ENCODE assay signal across 12 mouse cellular contexts in genomic region chr17:34251666-34252065, GRCm38 (mm10). TPM values are rescaled to one million over a fixed set of nuclear protein-coding genes. Genes with fewer than 3 reads are reported as not detected.
A peak's percentile ranks its signal among the peaks of the same experiment; 100 is the strongest.
DNase-seq lines count a peak whose midpoint lies in the region; ATAC-seq and TF ChIP-seq lines count a peak whose summit lies in the region.
"Had no signal": no experiment of that assay in that cellular context is flagged by ENCODE, and none has a peak within 500 bp of the region (broad histone marks: within the 10 kb centered on the region; RNA-seq: fewer than 3 reads in every experiment).

No protein-coding gene starts in this region.

- H3K79me2 ChIP-seq in MEL (ENCODE audit: control insufficient read depth, insufficient read depth, low read length, poor library complexity) = no peaks in the 10 kb centered on the region

- peak; percentile 58 for TF ChIP-seq CTCF in intestine, postnatal 0 days (IDR thresholded peaks at IDR 0.05; ENCODE audit: low read depth)
- TF ChIP-seq CTCF in lung, adult 2 months (IDR thresholded peaks at IDR 0.05; ENCODE audit: insufficient read depth, low read length) = peak; percentile 30; the same call in 1 of the 2 replicates
- TF ChIP-seq CTCF in MEL (IDR thresholded peaks at IDR 0.05 in 2 of 3, conservative IDR thresholded peaks at IDR 0.05 in 1 of 3; ENCODE audit: control insufficient read depth in 1 of 3, insufficient read depth in 1 of 3, low read depth in 2 of 3, low read length in 3 of 3, poor library complexity in 1 of 3, severe bottlenecking in 1 of 3) = peak in 2 of 3 experiments; percentile 26 to 37; a peak in 4 of 6 replicates
- TF ChIP-seq CTCF in liver, postnatal 0 days (IDR thresholded peaks at IDR 0.05; ENCODE audit: low read depth) = peak; percentile 36; the same call in 1 of the 2 replicates

- H3K36me3 ChIP-seq in intestine, postnatal 0 days (ENCODE audit: control insufficient read depth, insufficient read depth) = no peaks in the 10 kb centered on the region
- H3K36me3 ChIP-seq in intestine, embryonic 16.5 days (ENCODE audit: control insufficient read depth, insufficient read depth, low read length) = no peaks in the 10 kb centered on the region
- H3K36me3 ChIP-seq in MEL (ENCODE audit: control insufficient read depth in 1 of 2, insufficient read depth in 2 of 2, low read length in 2 of 2) = no peaks in the 10 kb centered on the region
- no peaks in the 10 kb centered on the region for H3K36me3 ChIP-seq in liver, postnatal 0 days (replicated peaks; ENCODE audit: insufficient read depth, low read length)
- H3K36me3 ChIP-seq: embryonic facial prominence, embryonic 10.5 days; liver, embryonic 15.5 days had no signal

- no peak overlapping the region for H3K27ac ChIP-seq in intestine, postnatal 0 days (ENCODE audit: low read depth, low read length)
- no peak overlapping the region for H3K27ac ChIP-seq in intestine, embryonic 16.5 days (ENCODE audit: low read length)
- no peak overlapping the region for H3K27ac ChIP-seq in MEL (ENCODE audit: control insufficient read depth, low read depth, low read length)
- no peak overlapping the region for H3K27ac ChIP-seq in liver, postnatal 0 days (ENCODE audit: low read depth)
- H3K27ac ChIP-seq: embryonic facial prominence, embryonic 10.5 days; liver, embryonic 15.5 days had no signal

- ATAC-seq in intestine, postnatal 0 days = no peak
- no peak for ATAC-seq in intestine, embryonic 16.5 days
- ATAC-seq in liver, postnatal 0 days = no peak
- no peak for ATAC-seq in inflammation-experienced regulatory T-cells, adult 6 months

- DNase-seq in lung, adult 2 months = peak; percentile 4
- DNase-seq in lung, postnatal 25 days (ENCODE audit: low spot score) = no peak
- DNase-seq in MEL (ENCODE audit: low read depth, low spot score) = no peak
- no peak for DNase-seq in liver, postnatal 0 days
- DNase-seq in urinary bladder, postnatal 4 days (ENCODE audit: low spot score in 2 of 2) = no peak
- DNase-seq: cerebellum, adult 8-10 months; heart, postnatal 4 days had no signal

- peak; percentile 16 for TF ChIP-seq RAD21 in MEL (IDR thresholded peaks at IDR 0.05; ENCODE audit: low read depth, low read length)

- no peak for TF ChIP-seq EP300 in MEL (IDR thresholded peaks at IDR 0.05; ENCODE audit: low read depth in 1 of 2, low read length in 2 of 2)
- no peak for TF ChIP-seq EP300 in liver, postnatal 0 days (IDR thresholded peaks at IDR 0.05; ENCODE audit: low read depth)

- H3K4me1 ChIP-seq in intestine, postnatal 0 days (replicated peaks; ENCODE audit: control insufficient read depth, insufficient read depth, low read length) = no peaks in the 10 kb centered on the region
- H3K4me1 ChIP-seq in intestine, embryonic 16.5 days (ENCODE audit: control insufficient read depth, insufficient read depth, low read length) = no peaks in the 10 kb centered on the region
- H3K4me1 ChIP-seq in lung, adult 2 months (ENCODE audit: control insufficient read depth, insufficient read depth, low read length) = no peaks in the 10 kb centered on the region
- no peaks in the 10 kb centered on the region for H3K4me1 ChIP-seq in MEL (ENCODE audit: control insufficient read depth in 1 of 2, insufficient read depth in 2 of 2, low read length in 2 of 2)
- no peaks in the 10 kb centered on the region for H3K4me1 ChIP-seq in liver, postnatal 0 days (ENCODE audit: insufficient read depth)
- H3K4me1 ChIP-seq: embryonic facial prominence, embryonic 10.5 days; liver, embryonic 15.5 days had no signal

- H3K4me3 ChIP-seq in intestine, postnatal 0 days (ENCODE audit: low read depth, low read length) = no peak overlapping the region
- H3K4me3 ChIP-seq in intestine, embryonic 16.5 days (ENCODE audit: low read length) = no peak overlapping the region
- H3K4me3 ChIP-seq in lung, adult 2 months (replicated peaks; ENCODE audit: extremely low read depth, low read depth, low read length) = no peak overlapping the region
- no peak overlapping the region for H3K4me3 ChIP-seq in MEL (ENCODE audit: control insufficient read depth in 1 of 2, insufficient read depth in 1 of 2, low read depth in 2 of 2, low read length in 2 of 2)
- H3K4me3 ChIP-seq in liver, postnatal 0 days (ENCODE audit: low read depth, low read length) = no peak overlapping the region
- H3K4me3 ChIP-seq: embryonic facial prominence, embryonic 10.5 days; liver, embryonic 15.5 days had no signal

- H3K9me3 ChIP-seq in intestine, postnatal 0 days (ENCODE audit: control insufficient read depth) = no peaks in the 10 kb centered on the region
- H3K9me3 ChIP-seq in intestine, embryonic 16.5 days (ENCODE audit: control insufficient read depth, low read length) = no peaks in the 10 kb centered on the region
- H3K9me3 ChIP-seq in MEL (replicated peaks; ENCODE audit: insufficient read depth, low read length) = no peaks in the 10 kb centered on the region
- H3K9me3 ChIP-seq in liver, postnatal 0 days (ENCODE audit: low read length) = no peaks in the 10 kb centered on the region
- H3K9me3 ChIP-seq: embryonic facial prominence, embryonic 10.5 days; liver, embryonic 15.5 days had no signal

- no peak overlapping the region for H3K4me2 ChIP-seq in intestine, postnatal 0 days (replicated peaks; ENCODE audit: low read depth)
- H3K4me2 ChIP-seq in intestine, embryonic 16.5 days (ENCODE audit: low read depth, low read length) = no peak overlapping the region
- no peak overlapping the region for H3K4me2 ChIP-seq in liver, postnatal 0 days (ENCODE audit: low read depth, low read length)
- H3K4me2 ChIP-seq: liver, embryonic 15.5 days had no signal

- no peak overlapping the region for H3K9ac ChIP-seq in intestine, postnatal 0 days (ENCODE audit: low read depth, low read length)
- H3K9ac ChIP-seq in intestine, embryonic 16.5 days (ENCODE audit: low read depth, low read length) = no peak overlapping the region
- H3K9ac ChIP-seq in MEL (ENCODE audit: control insufficient read depth, low read depth, low read length, poor library complexity, severe bottlenecking) = no peak overlapping the region
- no peak overlapping the region for H3K9ac ChIP-seq in liver, postnatal 0 days (replicated peaks)
- H3K9ac ChIP-seq: liver, embryonic 15.5 days had no signal

- 50% methylated on average over 4 of the region's 4 CpGs for WGBS in intestine, postnatal 0 days
- 51% methylated on average over 4 of the region's 4 CpGs for WGBS in intestine, embryonic 16.5 days
- WGBS in lung, adult 2 months = 65% methylated on average over 4 of the region's 4 CpGs
- 80% methylated on average over 4 of the region's 4 CpGs for WGBS in liver, postnatal 0 days (ENCODE audit: insufficient replicate concordance)

- H3K27me3 ChIP-seq in intestine, postnatal 0 days (replicated peaks; ENCODE audit: control insufficient read depth, insufficient read depth, low read length) = peaks cover 2% of the 10 kb centered on the region; the same call in 1 of the 2 replicates
- peaks cover 2% of the 10 kb centered on the region; the same call in 1 of the 2 replicates for H3K27me3 ChIP-seq in intestine, embryonic 16.5 days (replicated peaks; ENCODE audit: control insufficient read depth, insufficient read depth, low read length)
- H3K27me3 ChIP-seq in MEL (ENCODE audit: control insufficient read depth in 1 of 2, insufficient read depth in 2 of 2, low read length in 2 of 2) = peaks cover 5 to 11% of the 10 kb centered on the region in 2 experiments
- H3K27me3 ChIP-seq in liver, postnatal 0 days (ENCODE audit: insufficient read depth, low read length) = no peaks in the 10 kb centered on the region

- no peak for TF ChIP-seq POLR2A in lung, adult 2 months (IDR thresholded peaks at IDR 0.05; ENCODE audit: borderline replicate concordance, extremely low read depth, low read depth, low read length)
- TF ChIP-seq POLR2A in MEL (IDR thresholded peaks at IDR 0.05; ENCODE audit: control insufficient read depth in 1 of 2, insufficient read depth in 1 of 2, low read depth in 1 of 2, low read length in 2 of 2, poor library complexity in 1 of 2) = no peak

RNA-seq across cellular contexts. Expression of gene H2-Ab1, which starts 5.8 kb away (rescaled TPM):
- 53.8 and 53.9 TPM in 2 replicates for polyA plus RNA-seq in intestine, postnatal 0 days (2015; fragmentation: Nextera tagmentation; extraction: Ambion mirVana)
- polyA plus RNA-seq in intestine, embryonic 16.5 days (2015; fragmentation: Nextera tagmentation; extraction: Ambion mirVana) = 28.5 and 30.9 TPM in 2 replicates
- 1,370 and 1,736 TPM in 2 replicates for polyA plus RNA-seq in lung, adult 2 months (2012; rRNA removed)
- total RNA-seq in MEL (2012; rRNA removed) = not detected in 2 replicates
- not detected for polyA plus RNA-seq in MEL (2012; ENCODE audit: insufficient read depth in 1 of 2, insufficient read length in 2 of 2, low read depth in 1 of 2, low replicate concordance in 2 of 2, missing spikeins in 1 of 2)
- polyA plus RNA-seq in liver, postnatal 0 days (2015; fragmentation: Nextera tagmentation; extraction: Ambion mirVana) = 22.7 and 24.9 TPM in 2 replicates
- polyA plus RNA-seq in inflammation-experienced regulatory T-cells, adult 6 months (2017; shearing (Covaris generic)) = 10 to 100 TPM in 2 of 3 experiments, 1 to 10 TPM in 1; 4.3 to 76.2 (median 34.9) TPM

RNA-seq across cellular contexts. Expression of gene H2-Ob, which starts 13.0 kb away (rescaled TPM):
- 0.17 and 0.30 TPM in 2 replicates for polyA plus RNA-seq in intestine, postnatal 0 days (2015; fragmentation: Nextera tagmentation; extraction: Ambion mirVana)
- 0.15 and 0.21 TPM in 2 replicates for polyA plus RNA-seq in intestine, embryonic 16.5 days (2015; fragmentation: Nextera tagmentation; extraction: Ambion mirVana)
- 18.8 and 34.6 TPM in 2 replicates for polyA plus RNA-seq in lung, adult 2 months (2012; rRNA removed)
- total RNA-seq in MEL (2012; rRNA removed) = 0.75 and 0.81 TPM in 2 replicates
- polyA plus RNA-seq in MEL (2012; ENCODE audit: insufficient read depth in 1 of 2, insufficient read length in 2 of 2, low read depth in 1 of 2, low replicate concordance in 2 of 2, missing spikeins in 1 of 2) = 1 to 10 TPM in 1 of 2 experiments, not detected in 1; 2.0 TPM
- 1.1 and 1.2 TPM in 2 replicates for polyA plus RNA-seq in liver, postnatal 0 days (2015; fragmentation: Nextera tagmentation; extraction: Ambion mirVana)
- polyA plus RNA-seq in inflammation-experienced regulatory T-cells, adult 6 months (2017; shearing (Covaris generic)) = 10 to 100 TPM in 2 of 3 experiments, 1 to 10 TPM in 1; 8.4 to 87.4 (median 63.4) TPM
- polyA plus RNA-seq: embryonic facial prominence, embryonic 10.5 days had no signal

RNA-seq across cellular contexts. Expression of gene H2-Aa, which starts 36.0 kb away (rescaled TPM):
- polyA plus RNA-seq in intestine, postnatal 0 days (2015; fragmentation: Nextera tagmentation; extraction: Ambion mirVana) = 35.8 and 41.2 TPM in 2 replicates
- 15.7 and 17.5 TPM in 2 replicates for polyA plus RNA-seq in intestine, embryonic 16.5 days (2015; fragmentation: Nextera tagmentation; extraction: Ambion mirVana)
- polyA plus RNA-seq in lung, adult 2 months (2012; rRNA removed) = 544 and 571 TPM in 2 replicates
- not detected in 2 replicates for total RNA-seq in MEL (2012; rRNA removed)
- polyA plus RNA-seq in MEL (2012; ENCODE audit: insufficient read depth in 1 of 2, insufficient read length in 2 of 2, low read depth in 1 of 2, low replicate concordance in 2 of 2, missing spikeins in 1 of 2) = not detected
- polyA plus RNA-seq in liver, postnatal 0 days (2015; fragmentation: Nextera tagmentation; extraction: Ambion mirVana) = 12.0 and 15.3 TPM in 2 replicates
- 10 to 100 TPM in 2 of 3 experiments, 1 to 10 TPM in 1; 9.3 to 75.1 (median 44.7) TPM for polyA plus RNA-seq in inflammation-experienced regulatory T-cells, adult 6 months (2017; shearing (Covaris generic))
- polyA plus RNA-seq: embryonic facial prominence, embryonic 10.5 days had no signal

RNA-seq across cellular contexts. Expression of gene Tap2, which starts 48.3 kb away (rescaled TPM):
- 11.2 and 13.0 TPM in 2 replicates for polyA plus RNA-seq in intestine, postnatal 0 days (2015; fragmentation: Nextera tagmentation; extraction: Ambion mirVana)
- polyA plus RNA-seq in intestine, embryonic 16.5 days (2015; fragmentation: Nextera tagmentation; extraction: Ambion mirVana) = 7.2 and 9.1 TPM in 2 replicates
- 68.8 and 70.9 TPM in 2 replicates for polyA plus RNA-seq in lung, adult 2 months (2012; rRNA removed)
- 40.3 and 48.5 TPM in 2 replicates for total RNA-seq in MEL (2012; rRNA removed)
- polyA plus RNA-seq in MEL (2012; ENCODE audit: insufficient read depth in 1 of 2, insufficient read length in 2 of 2, low read depth in 1 of 2, low replicate concordance in 2 of 2, missing spikeins in 1 of 2) = 10 to 100 TPM in 1 of 2 experiments, not detected in 1; 63.0 TPM
- 9.8 and 10.5 TPM in 2 replicates for polyA plus RNA-seq in liver, postnatal 0 days (2015; fragmentation: Nextera tagmentation; extraction: Ambion mirVana)
- polyA plus RNA-seq in inflammation-experienced regulatory T-cells, adult 6 months (2017; shearing (Covaris generic)) = 100 to 1,000 TPM in 2 of 3 experiments, 10 to 100 TPM in 1; 94.0 to 181 (median 103) TPM

RNA-seq across cellular contexts. Expression of gene H2-Eb1, which starts 54.0 kb away (rescaled TPM):
- 24.1 and 25.1 TPM in 2 replicates for polyA plus RNA-seq in intestine, postnatal 0 days (2015; fragmentation: Nextera tagmentation; extraction: Ambion mirVana)
- 11.0 and 11.1 TPM in 2 replicates for polyA plus RNA-seq in intestine, embryonic 16.5 days (2015; fragmentation: Nextera tagmentation; extraction: Ambion mirVana)
- polyA plus RNA-seq in lung, adult 2 months (2012; rRNA removed) = 256 and 285 TPM in 2 replicates
- total RNA-seq in MEL (2012; rRNA removed) = 0.15 TPM in 1 of 2 replicates, not detected in the other
- polyA plus RNA-seq in MEL (2012; ENCODE audit: insufficient read depth in 1 of 2, insufficient read length in 2 of 2, low read depth in 1 of 2, low replicate concordance in 2 of 2, missing spikeins in 1 of 2) = under 1 TPM in 1 of 2 experiments, not detected in 1; 0.07 TPM
- 8.2 and 9.3 TPM in 2 replicates for polyA plus RNA-seq in liver, postnatal 0 days (2015; fragmentation: Nextera tagmentation; extraction: Ambion mirVana)
- polyA plus RNA-seq in inflammation-experienced regulatory T-cells, adult 6 months (2017; shearing (Covaris generic)) = 10 to 100 TPM; 15.0 to 67.6 (median 57.7) TPM

Comparison
In these comparisons a context has a peak if more than half of its experiments do, and no peak if none do; other contexts are left out.
1. RNA of gene H2-Ab1, which starts 5.8 kb away (polyA plus RNA-seq): 1,370 to 1,736 TPM in lung, adult 2 months; 53.8 to 53.9 TPM in intestine, postnatal 0 days, 4.3 to 76.2 TPM in inflammation-experienced regulatory T-cells, adult 6 months, 28.5 to 30.9 TPM in intestine, embryonic 16.5 days, 22.7 to 24.9 TPM in liver, postnatal 0 days and not detected in MEL; every median in the first group is over 10 times any median in the second.
2. RNA of gene H2-Aa, which starts 36.0 kb away (polyA plus RNA-seq): 544 to 571 TPM in lung, adult 2 months, 9.3 to 75.1 TPM in inflammation-experienced regulatory T-cells, adult 6 months, 35.8 to 41.2 TPM in intestine, postnatal 0 days, 15.7 to 17.5 TPM in intestine, embryonic 16.5 days and 12.0 to 15.3 TPM in liver, postnatal 0 days; not detected in MEL; every median in the first group is over 4 times any median in the second.
3. Peak in every context shown above with its lines, with median percentiles within 50 percentile points of each other: CTCF ChIP-seq.